Mouse (Mus musculus) gastrocnemius, postnatal 36 days (tissue): ENCODE data around the gene Gm8369. TPM values are rescaled to one million over a fixed set of nuclear protein-coding genes. Genes with fewer than 3 reads are reported as not detected.
"Not testable (repeated sequence)": the region's sequence is repeated elsewhere in the genome, so short reads cannot be mapped to it uniquely, and the experiment has no call there.

ENCODE experiments used
- DNase-seq, 2 experiments: peaks; one replicate each; pipeline ENCODE4 v3.0.0; 2022
- intact Hi-C: fragments of 180-260 bp; cut with DNase I; formaldehyde crosslinking; loops from one replicate; pipeline ENCODE4 v1.15.1; 2025
- long read RNA-seq, 2 experiments: library from polyadenylated mRNA; stranded (forward); transcript quantifications; one replicate each; pipeline ENCODE4 v2.0.0; 2021
- total RNA-seq, 2 experiments: library from RNA; stranded (reverse); gene quantifications; 2 replicates each; pipeline ENCODE4 v1.2.3; 2021

Gene Gm8369
- total RNA-seq: under 1 TPM in 1 of 2 experiments, not detected in 1; 0.39 TPM
- long read RNA-seq, experiment 1: 0 reads
- long read RNA-seq, experiment 2: 0 reads

- DNase-seq: no peak
- intact Hi-C loops: no loop called here
Measured at GRCm38 (mm10) chr19:11485746-11486145, at the start of gene Gm8369. Gm8369 (plus strand) TSS chr19:11485938.

GRCm38 (mm10) chr19:11443338-11443737, 42.4 kb upstream of the Gm8369 start, which contains the start of gene Ms4a4b:
Ms4a4b (plus strand) TSS chr19:11443553.
- intact Hi-C loops: no loop called here
- no peak for DNase-seq

- intact Hi-C loops: no loop called here
- DNase-seq: no peak
Measured at GRCm38 (mm10) chr19:11443964-11444363, 41.8 kb upstream of the Gm8369 start.

- intact Hi-C loops: no loop called here
- DNase-seq: no peak
Measured at GRCm38 (mm10) chr19:11447238-11447637, 38.5 kb upstream of the Gm8369 start.

GRCm38 (mm10) chr19:11459041-11459440, 26.7 kb upstream of the Gm8369 start:
- DNase-seq, intact Hi-C loops: not testable (repeated sequence)

DNA sequence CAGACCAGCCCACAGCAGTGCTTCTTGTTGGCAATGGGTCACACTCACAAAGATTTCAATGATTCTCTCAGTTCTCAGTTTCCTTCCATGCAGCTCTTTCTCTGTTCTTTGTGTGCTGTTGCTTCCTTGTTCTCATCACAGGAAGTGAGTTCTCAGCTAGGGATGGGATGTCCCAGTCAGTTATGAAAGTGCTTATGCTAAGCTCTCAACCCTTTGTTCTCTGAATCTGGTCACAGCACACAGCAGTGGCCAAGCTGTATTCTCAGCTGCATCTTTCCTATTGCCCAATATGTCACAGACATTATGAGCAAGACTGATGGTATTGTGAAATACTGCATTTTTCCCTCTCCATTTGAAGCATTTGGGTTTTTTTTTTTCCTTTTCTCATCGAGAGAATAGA, 20.9 kb upstream of the Gm8369 start:
- intact Hi-C loops, DNase-seq: not testable (repeated sequence)

- no peak for DNase-seq
- intact Hi-C loops: no loop called here
Measured at GRCm38 (mm10) chr19:11466471-11466870, 19.3 kb upstream of the Gm8369 start.

- DNase-seq, intact Hi-C loops: not testable (repeated sequence)
Measured at GRCm38 (mm10) chr19:11468361-11468760, 17.4 kb upstream of the Gm8369 start.

DNA sequence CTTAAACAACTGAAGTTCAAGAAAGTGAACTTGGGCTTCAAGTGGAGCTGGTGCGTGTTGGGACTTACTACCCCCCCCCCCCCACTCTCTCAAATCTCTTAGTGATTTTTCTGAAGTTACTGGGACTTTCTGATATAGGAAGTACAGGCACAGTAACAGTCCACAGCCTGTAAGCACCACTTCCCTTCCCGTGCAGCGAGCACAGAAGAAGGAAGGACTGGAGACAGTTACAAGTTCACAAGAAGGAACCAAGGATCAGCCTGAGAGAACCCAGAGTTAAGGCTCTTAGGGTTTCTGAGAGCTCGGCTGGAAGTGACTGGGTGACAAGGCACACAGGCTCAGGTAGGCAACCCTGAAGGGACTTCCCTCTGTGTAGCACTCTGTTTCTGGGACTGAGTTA, 16.5 kb upstream of the Gm8369 start, which contains the start of gene Ms4a6c:
TSS of gene Ms4a6c (plus strand) at position 152 of the 400 bp plus-strand sequence.
- intact Hi-C loops, DNase-seq: not testable (repeated sequence)

DNA sequence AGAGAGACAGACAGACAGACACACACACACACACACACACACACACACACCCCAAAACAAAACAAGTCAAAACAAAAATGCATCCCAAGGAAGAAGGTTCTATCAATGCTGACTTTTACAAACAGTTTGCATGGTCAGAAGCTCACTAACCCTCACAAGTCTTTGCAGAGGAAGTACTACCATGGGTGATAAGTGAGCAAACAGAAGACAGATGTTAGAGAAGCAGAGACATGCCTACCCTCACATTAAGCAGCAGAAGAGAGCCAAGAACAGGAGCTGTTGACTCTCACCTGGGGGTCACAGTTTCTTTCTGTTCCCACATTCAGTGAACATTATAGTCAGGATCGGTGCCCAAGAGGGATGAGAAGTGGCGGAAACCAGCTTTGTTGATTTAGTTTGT, 6.0 kb upstream of the Gm8369 start:
- DNase-seq: no peak
- intact Hi-C loops: no loop called here

GRCm38 (mm10) chr19:11482684-11483083, 3.1 kb upstream of the Gm8369 start:
- intact Hi-C loops: no loop called here
- DNase-seq: no peak

DNA sequence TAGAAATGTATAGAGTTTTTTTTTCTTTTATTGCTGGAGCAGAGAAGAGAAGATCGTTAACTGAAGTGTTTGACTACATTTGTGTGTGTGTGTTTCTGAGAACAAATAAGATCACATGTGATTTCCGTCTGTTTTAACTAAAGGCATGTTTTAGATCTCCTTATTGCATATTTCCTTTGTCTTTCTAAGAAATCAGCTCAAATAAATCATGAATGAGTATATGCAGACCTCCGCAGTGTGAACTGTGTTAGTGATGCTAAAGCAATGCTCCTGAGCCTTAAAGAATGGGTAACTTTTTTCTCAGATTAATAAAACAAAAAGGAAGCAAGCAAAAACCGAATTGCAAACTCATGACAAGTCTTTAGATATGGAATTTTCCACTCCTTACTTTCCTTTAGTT, 1.8 kb upstream of the Gm8369 start:
- DNase-seq: no peak
- intact Hi-C loops: no loop called here

DNA sequence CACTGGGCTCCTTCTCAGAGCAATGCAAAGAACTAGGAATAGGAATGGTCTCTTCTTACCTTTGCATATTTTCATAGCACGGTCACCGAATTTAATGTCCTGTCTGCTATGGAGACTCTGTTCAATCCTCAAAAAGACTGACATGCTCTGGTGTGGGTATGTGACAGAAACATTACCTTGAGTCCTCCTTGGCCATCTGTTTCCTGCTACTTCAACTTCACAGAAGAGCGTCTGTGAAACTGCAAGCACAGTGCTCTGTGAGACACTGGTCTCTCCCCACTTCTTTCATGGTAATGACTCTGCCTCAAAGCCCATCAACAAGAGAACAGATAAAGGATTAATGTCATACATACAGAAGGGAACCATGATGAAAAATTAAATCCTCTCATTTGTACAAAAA, 1.4 kb upstream of the Gm8369 start:
- intact Hi-C loops: no loop called here
- no peak for DNase-seq

DNA sequence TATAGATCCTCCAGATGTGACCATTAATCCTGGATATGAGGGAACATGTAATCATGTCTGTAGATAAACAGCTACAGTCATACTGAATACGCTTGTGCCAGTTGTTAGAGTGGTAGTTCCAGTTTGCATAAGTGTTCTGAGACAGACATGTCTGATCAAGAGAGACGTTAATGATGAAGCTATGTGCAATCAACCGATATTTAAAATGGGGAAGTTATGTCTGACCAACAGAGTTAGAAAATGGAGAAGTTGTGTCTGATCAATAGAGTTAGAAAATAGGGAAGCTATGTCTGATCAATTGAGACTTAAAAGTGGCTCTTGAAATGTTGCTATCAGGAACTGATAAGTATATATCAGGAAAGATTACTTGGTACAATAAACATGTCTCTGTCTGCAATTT, 472 bp upstream of the Gm8369 start:
- intact Hi-C loops: no loop called here
- DNase-seq: no peak

GRCm38 (mm10) chr19:11486599-11486998, 861 bp downstream of the Gm8369 start:
- intact Hi-C loops: no loop called here

GRCm38 (mm10) chr19:11491406-11492189, 5.9 kb downstream of the Gm8369 start:
- no peak for DNase-seq
- intact Hi-C loops: no loop called here

More at GRCm38 (mm10) chr19:11486599-11486998, 861 bp downstream of the Gm8369 start:
- no peak for DNase-seq

GRCm38 (mm10) chr19:11492671-11493070, 6.9 kb downstream of the Gm8369 start:
- no peak for DNase-seq
- intact Hi-C loops: no loop called here

DNA sequence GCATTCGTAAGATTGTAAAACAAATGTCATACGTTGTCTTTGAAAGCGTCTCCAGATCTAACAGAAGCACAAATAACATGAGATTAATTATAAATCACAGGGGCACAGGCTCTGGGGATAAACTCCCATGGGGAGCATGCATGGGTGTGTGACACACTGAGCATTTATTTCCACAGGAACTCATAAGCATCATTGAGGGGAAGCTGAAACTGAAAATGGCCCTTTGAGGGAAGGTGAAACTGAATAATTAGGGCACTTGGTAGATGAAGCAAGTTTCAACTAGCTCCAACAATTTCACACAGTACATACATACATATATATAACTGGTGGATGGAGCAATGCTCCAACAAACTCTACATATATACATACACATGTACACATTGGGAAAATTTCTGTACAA, 8.8 kb downstream of the Gm8369 start:
- intact Hi-C loops: no loop called here
- no peak for DNase-seq

DNA sequence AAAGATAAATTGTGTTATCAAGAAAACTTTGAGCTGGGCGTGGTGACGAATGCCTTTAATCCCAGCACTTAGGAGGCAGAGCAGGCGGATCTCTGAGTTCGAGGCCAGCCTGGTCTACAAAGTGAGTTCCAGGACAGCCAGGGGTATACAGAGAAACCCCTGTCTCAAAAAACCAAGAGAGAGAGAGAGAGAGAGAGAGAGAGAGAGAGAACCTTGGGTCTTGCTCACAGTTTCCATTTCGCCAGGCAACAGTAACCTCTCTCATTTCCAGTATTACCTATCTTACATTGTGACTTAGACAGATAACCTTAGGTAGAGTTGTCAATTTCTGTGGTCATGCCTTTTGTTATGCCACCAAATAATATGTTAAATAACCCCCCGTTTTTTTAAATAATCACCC, 10.6 kb downstream of the Gm8369 start:
- no peak for DNase-seq
- intact Hi-C loops: no loop called here

DNA sequence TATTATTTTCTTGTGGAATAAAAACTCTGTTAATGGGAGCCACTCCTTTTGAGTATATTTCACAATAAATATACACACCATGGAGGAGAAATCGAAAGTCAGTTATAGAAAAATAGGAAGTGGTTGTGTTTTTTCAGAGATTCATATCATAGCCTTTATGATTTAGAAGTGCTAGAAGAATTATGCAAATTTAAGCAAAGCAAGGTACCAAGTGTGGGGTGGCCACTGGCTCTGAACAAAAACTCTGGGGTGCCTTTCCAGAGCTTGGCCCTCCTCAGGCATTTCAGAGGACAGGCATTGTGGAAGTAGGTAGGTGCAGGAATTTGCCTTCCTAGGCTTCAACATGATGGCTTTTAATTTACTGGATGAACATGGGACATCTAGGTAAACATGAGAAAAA, 11.6 kb downstream of the Gm8369 start:
- DNase-seq, intact Hi-C loops: not testable (repeated sequence)

- DNase-seq: no peak
- intact Hi-C loops: loop anchor here (2.0 kb wide), 1 partner anchor 48 kb away; no protein-coding TSS in a partner anchor
Measured at GRCm38 (mm10) chr19:11500796-11501195, 15.1 kb downstream of the Gm8369 start.

GRCm38 (mm10) chr19:11501326-11501725, 15.6 kb downstream of the Gm8369 start:
- intact Hi-C loops: loop anchor here (2.0 kb wide), 1 partner anchor 47 kb away; no protein-coding TSS in a partner anchor
- no peak for DNase-seq
